Mouse (Mus musculus) lung, embryonic 14.5 days (tissue): Measurements from ENCODE around the gene Prpsap2. TPM values are rescaled to one million over a fixed set of nuclear protein-coding genes. Genes with fewer than 3 reads are reported as not detected.

Source experiments
- ATAC-seq: fragments of 200-750 bp; cut with Nextera tagmentation; 2 replicates; pipeline ENCODE4 v1.8.0; 2017; ENCODE audit warnings: mild to moderate bottlenecking, moderate TSS enrichment, moderate library complexity; ENCODE audit not compliant: insufficient read depth
- DNase-seq: peaks from one replicate; pipeline ENCODE4 v3.0.0-alpha.2; 2015
- H3K27ac ChIP-seq: fragments of 300-500 bp; sonication (generic); 2 replicates; pipeline ENCODE4 v1.5.1; 2014; ENCODE audit warnings: low read depth, mild to moderate bottlenecking, moderate library complexity
- H3K27me3 ChIP-seq: fragments of 300-500 bp; sonication (generic); 2 replicates; pipeline ENCODE4 v1.6.1; 2014; ENCODE audit warnings: low read length, control low read depth; ENCODE audit not compliant: insufficient read depth
- H3K36me3 ChIP-seq: fragments of 300-500 bp; sonication (generic); 2 replicates; pipeline ENCODE4 v1.6.1; 2014; ENCODE audit warnings: control low read depth; ENCODE audit not compliant: insufficient read depth
- H3K4me1 ChIP-seq: fragments of 300-500 bp; sonication (generic); 2 replicates; pipeline ENCODE4 v1.6.1; 2014; ENCODE audit warnings: antibody characterized with exemption, control low read depth; ENCODE audit not compliant: insufficient read depth
- H3K4me2 ChIP-seq: fragments of 300-500 bp; sonication (generic); 2 replicates; pipeline ENCODE4 v1.6.1; 2014; ENCODE audit warnings: mild to moderate bottlenecking
- H3K4me3 ChIP-seq: fragments of 300-500 bp; sonication (generic); 2 replicates; pipeline ENCODE4 v1.5.1; 2014; ENCODE audit warnings: low read depth, low read length
- H3K9ac ChIP-seq: fragments of 300-500 bp; sonication (generic); 2 replicates; pipeline ENCODE4 v1.6.1; 2014
- H3K9me3 ChIP-seq: fragments of 300-500 bp; sonication (generic); 2 replicates; pipeline ENCODE4 v1.6.1; 2016; ENCODE audit warnings: low read depth, low read length, control low read depth
- CTCF ChIP-seq: IDR thresholded peaks from 2 replicates; pipeline ENCODE4 v1.5.1; 2016; ENCODE audit warnings: antibody characterized with exemption, low read depth
- WGBS: fragments of 180-500 bp; shearing (Covaris S2); extraction: QIAGEN DNeasy Blood & Tissue Kit; methylation state at CpG from one replicate; pipeline ENCODE4 v1.1.7; 2014; 5-methylcytosine and 5-hydroxymethylcytosine counted together
- polyA plus RNA-seq: library from polyadenylated mRNA; unstranded; fragments of >200 nt; fragmentation: Nextera tagmentation; extraction: Ambion mirVana; gene quantifications from 2 replicates; pipeline ENCODE4 v1.2.1, GENCODE M21; 2014

The Prpsap2 gene
- polyA plus RNA-seq, 1 experiment from 2014 or later = 26.7 TPM

DNA sequence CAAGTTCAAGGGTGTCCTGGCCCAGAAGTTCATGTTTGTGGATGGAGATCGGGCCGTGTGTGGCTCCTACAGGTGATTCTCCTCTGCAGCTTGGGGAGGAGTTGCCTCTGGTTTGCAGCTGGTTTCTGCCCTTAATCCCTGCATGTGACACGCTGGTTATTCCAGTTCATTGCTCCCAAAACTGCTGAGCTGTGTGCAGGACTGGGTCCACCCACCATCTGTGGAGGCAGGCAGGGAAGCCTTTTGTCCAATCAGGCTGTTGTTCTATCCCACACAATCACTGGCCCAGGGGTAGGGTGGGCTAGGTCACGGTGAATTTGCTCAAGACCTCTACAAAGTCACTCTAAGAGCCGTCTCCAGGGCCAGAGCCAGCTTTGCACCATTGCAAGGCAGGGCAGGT lies 60.2 kb downstream of the Prpsap2 start:
- Histone ChIP-seq H3K9ac (no peak overlapping the region), H3K36me3 (no peaks in the 10 kb centered on the region), H3K27me3 (no peaks in the 10 kb centered on the region), H3K4me3 (no peak overlapping the region), H3K9me3 (no peaks in the 10 kb centered on the region), H3K27ac (no peak overlapping the region), H3K4me1 (no peaks in the 10 kb centered on the region), H3K4me2 (no peak overlapping the region)
- WGBS = 73% methylated on average over 5 of the region's 5 CpGs
- ATAC-seq (no peak), DNase-seq (no peak)
- no peak for TF ChIP-seq CTCF

DNA sequence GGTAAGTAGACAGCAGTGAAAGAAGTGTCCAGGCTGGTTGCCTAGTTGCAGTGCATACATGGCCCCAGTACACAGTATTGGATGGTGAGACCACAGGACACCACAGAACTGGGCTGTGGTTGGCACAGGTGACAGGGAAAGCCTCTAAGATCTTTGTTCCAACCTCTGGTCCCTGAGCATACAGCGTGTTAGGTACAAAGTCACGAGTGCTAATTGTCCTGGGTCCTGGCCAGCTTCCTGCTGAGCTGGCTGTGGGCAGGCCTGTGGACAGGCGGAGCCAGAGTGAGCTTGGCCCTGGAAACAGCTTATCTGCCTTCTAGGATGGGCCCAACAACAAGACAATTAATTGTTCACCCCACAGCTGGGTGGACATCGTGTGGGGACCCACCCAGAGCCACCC lies 62.0 kb downstream of the Prpsap2 start:
- no peak overlapping the region for H3K27ac ChIP-seq
- no peak overlapping the region for H3K9ac ChIP-seq
- no peak for TF ChIP-seq CTCF
- H3K36me3 ChIP-seq = no peaks in the 10 kb centered on the region
- 64% methylated on average over 4 of the region's 4 CpGs for WGBS
- no peak for DNase-seq
- H3K4me1 ChIP-seq = no peaks in the 10 kb centered on the region
- H3K4me3 ChIP-seq = no peak overlapping the region
- H3K27me3 ChIP-seq = no peaks in the 10 kb centered on the region
- H3K4me2 ChIP-seq = no peak overlapping the region
- H3K9me3 ChIP-seq = no peaks in the 10 kb centered on the region
- no peak for ATAC-seq

DNA sequence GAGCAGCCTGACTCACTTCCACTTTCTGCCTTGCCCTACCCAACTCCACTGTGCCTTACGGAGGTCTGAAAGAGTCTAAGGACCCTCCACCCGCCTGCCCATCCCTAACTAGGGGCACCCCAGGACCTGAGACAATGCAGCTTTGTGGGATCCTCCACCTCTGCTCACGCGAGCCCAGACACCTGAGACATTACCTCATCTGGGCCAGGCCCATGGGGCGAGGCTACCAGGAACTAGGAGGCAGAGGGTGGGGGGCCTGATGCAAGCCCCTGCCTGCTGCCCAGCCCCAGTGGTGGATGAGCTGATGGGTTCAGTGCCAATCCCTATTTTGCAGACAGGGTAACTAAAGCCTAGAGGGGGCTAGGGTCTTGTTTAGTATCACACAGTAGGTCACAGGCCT lies 62.4 kb downstream of the Prpsap2 start:
- Histone ChIP-seq H3K9ac (no peak overlapping the region), H3K4me3 (no peak overlapping the region), H3K36me3 (no peaks in the 10 kb centered on the region), H3K27me3 (no peaks in the 10 kb centered on the region), H3K9me3 (no peaks in the 10 kb centered on the region), H3K4me1 (no peaks in the 10 kb centered on the region), H3K4me2 (no peak overlapping the region), H3K27ac (no peak overlapping the region)
- ATAC-seq = no peak
- DNase-seq = no peak
- WGBS = 71% methylated on average over 5 of the region's 5 CpGs
- TF ChIP-seq CTCF = no peak

DNA sequence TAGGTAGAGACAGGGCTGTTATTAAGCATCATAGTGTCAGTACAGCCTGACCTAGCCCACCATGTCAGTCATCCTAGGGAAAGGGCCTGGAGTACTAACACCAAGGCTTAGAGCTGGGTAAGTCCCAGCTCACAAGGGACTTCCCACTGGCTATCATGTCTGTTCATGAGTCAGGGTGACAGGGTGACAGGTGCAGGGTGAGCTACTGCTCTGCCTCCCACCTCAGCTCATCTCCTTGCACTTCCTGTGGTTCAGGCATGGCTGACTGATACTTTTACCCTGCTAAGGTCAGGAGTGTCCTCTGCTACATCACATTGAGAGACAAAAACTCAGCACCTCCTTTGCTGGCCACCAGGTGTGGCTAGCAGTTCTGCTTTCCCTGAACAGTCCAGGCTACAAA lies 63.0 kb downstream of the Prpsap2 start:
- Histone ChIP-seq H3K27me3 (no peaks in the 10 kb centered on the region), H3K27ac (no peak overlapping the region), H3K9ac (no peak overlapping the region), H3K36me3 (no peaks in the 10 kb centered on the region), H3K4me3 (no peak overlapping the region), H3K9me3 (no peaks in the 10 kb centered on the region), H3K4me2 (no peak overlapping the region), H3K4me1 (no peaks in the 10 kb centered on the region)
- ATAC-seq (no peak), DNase-seq (no peak)
- no peak for TF ChIP-seq CTCF

DNA sequence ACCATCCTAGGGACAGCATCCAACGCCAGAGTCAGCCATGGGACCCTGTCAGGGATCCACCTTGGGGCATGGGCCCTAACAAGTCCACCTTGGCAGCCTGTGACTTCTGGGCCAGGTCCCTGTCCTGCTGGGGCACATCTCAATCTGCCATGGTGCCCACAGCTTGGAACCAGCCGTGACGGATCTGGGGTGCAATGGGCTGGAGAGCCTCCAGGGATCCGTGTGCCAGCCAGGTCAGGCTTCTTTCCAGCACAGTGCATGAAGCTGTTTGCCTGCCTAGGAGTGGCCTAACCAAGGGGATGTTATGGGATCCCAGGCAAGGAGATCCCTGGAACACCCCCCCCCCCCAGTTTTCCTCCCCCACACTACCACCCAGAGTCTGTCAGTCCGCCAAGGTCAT lies 68.9 kb downstream of the Prpsap2 start:
- Histone ChIP-seq H3K4me3 (no peak overlapping the region), H3K36me3 (no peaks in the 10 kb centered on the region), H3K27ac (no peak overlapping the region), H3K27me3 (no peaks in the 10 kb centered on the region), H3K4me1 (no peaks in the 10 kb centered on the region), H3K4me2 (no peak overlapping the region), H3K9me3 (no peaks in the 10 kb centered on the region), H3K9ac (no peak overlapping the region)
- no peak for TF ChIP-seq CTCF
- ATAC-seq (no peak), DNase-seq (no peak)
- 81% methylated on average over 5 of the region's 5 CpGs for WGBS

DNA sequence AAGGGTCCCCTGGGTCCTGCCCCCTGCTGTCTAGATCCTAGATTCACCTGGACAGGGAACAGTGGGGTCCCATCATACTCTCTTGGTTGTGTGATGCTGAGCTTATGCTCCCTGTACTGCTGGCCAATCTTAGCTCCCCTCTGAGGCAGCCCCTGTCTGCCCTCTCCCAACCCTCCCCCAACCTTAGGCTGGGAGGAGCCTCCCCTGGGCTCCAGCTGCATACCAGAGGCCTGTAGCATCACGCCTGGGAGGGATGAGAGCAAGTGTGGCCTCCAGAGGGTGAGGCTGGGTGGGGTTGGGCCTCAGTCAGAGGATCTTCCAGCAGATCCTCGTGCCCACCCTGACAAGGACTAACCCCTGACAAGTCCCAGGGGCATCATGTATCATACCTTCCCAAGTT lies 74.3 kb downstream of the Prpsap2 start:
- Histone ChIP-seq H3K9me3 (no peaks in the 10 kb centered on the region), H3K9ac (no peak overlapping the region), H3K27me3 (peaks cover 35% of the 10 kb centered on the region), H3K4me2 (no peak overlapping the region; the same call in 1 of the 2 replicates), H3K36me3 (no peaks in the 10 kb centered on the region), H3K4me1 (0 out of 2 replicates have a peak, but pooled peaks cover 6% of the 10 kb centered on the region), H3K4me3 (no peak overlapping the region), H3K27ac (no peak overlapping the region)
- TF ChIP-seq CTCF = no peak
- DNase-seq (no peak), ATAC-seq (0 out of 2 replicates have a peak, but pooled peaks have one; percentile 10)
- WGBS = 42% methylated on average over 2 of the region's 2 CpGs

DNA sequence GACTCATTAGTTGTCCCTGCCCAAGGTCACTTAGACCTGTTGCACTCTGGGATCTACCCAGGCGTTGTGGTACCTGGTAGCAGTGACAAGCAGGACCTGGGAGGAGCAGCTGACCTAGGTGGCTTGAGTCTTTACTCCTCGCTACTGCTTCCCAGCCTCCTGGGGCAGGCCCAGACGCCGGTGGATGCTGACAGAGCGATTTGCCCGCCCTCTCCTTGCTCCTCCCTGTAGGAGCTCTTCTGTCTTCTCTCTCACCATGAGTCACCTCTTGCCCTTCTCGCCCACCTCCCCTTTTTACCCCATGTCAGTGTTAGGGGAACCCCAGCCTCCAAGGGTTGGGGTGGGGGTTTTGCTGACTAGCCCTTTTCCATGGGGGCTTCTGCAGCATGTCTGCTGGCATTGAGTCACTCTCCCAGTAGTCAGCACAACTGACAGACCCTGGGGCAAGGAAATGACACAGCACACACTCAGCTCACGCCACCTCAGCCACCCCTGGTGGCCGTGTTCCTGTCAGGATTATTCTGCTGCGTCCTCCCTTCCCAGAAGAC lies 74.9 kb downstream of the Prpsap2 start:
- Histone ChIP-seq H3K4me1 (0 out of 2 replicates have a peak, but pooled peaks cover 6% of the 10 kb centered on the region), H3K36me3 (no peaks in the 10 kb centered on the region), H3K27ac (no peak overlapping the region), H3K9me3 (no peaks in the 10 kb centered on the region), H3K9ac (no peak overlapping the region), H3K27me3 (peaks cover 35% of the 10 kb centered on the region), H3K4me3 (no peak overlapping the region), H3K4me2 (no peak overlapping the region; the same call in 1 of the 2 replicates)
- no peak for TF ChIP-seq CTCF
- WGBS = 53% methylated on average over 10 of the region's 10 CpGs
- ATAC-seq (no peak), DNase-seq (no peak)

DNA sequence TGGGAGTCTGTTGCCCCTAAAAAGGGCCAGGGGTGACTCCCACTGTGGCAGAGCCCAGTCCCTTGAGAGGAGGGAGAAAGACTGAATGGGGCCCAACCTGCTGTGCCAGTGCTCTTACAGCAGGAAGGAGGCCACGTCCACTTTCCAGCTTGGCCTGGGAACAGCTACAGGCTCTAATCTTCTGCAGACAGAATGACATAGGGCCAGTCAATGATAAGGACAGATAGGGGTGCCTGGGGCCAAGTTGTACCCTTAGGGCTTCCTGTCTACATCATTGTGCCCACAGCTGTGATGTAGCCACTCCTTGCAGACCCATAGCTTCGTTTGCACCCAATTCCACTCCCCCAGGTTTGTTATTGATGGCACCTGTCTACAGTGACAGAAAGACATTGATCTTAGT lies 75.7 kb downstream of the Prpsap2 start:
- Histone ChIP-seq H3K9ac (no peak overlapping the region), H3K36me3 (no peaks in the 10 kb centered on the region), H3K4me2 (peak overlapping the region; percentile 70; the same call in 1 of the 2 replicates), H3K27me3 (peaks cover 35% of the 10 kb centered on the region), H3K27ac (no peak overlapping the region), H3K4me3 (no peak overlapping the region; the same call in 1 of the 2 replicates), H3K9me3 (no peaks in the 10 kb centered on the region), H3K4me1 (0 out of 2 replicates have a peak, but pooled peaks cover 6% of the 10 kb centered on the region)
- no peak for TF ChIP-seq CTCF
- DNase-seq (no peak), ATAC-seq (no peak)
- 38% methylated on average over 2 of the region's 2 CpGs for WGBS
